Mouse (Mus musculus) gonadal fat pad, adult 2 months (tissue): ENCODE results near the gene Cd302. TPM values are rescaled to one million over a fixed set of nuclear protein-coding genes. Genes with fewer than 3 reads are reported as not detected.

Experiments used
- polyA plus RNA-seq: library from polyadenylated mRNA; depleted of rRNA; stranded (reverse); fragments of >200 nt; gene quantifications from 2 replicates; pipeline ENCODE4 v1.2.3, GENCODE M21; 2012; rRNA removed

Gene Cd302
- polyA plus RNA-seq, 1 experiment: 46.5 TPM

Other genes with a start within 250 kb of the Cd302 start
- 19.5 and 27.4 TPM in 2 replicates for gene Baz2b, start 74.6 kb downstream of the Cd302 start, polyA plus RNA-seq
- 16.6 and 19.4 TPM in 2 replicates for gene March7, start 74.6 kb downstream of the Cd302 start, polyA plus RNA-seq
- gene Ly75, start 98.8 kb upstream of the Cd302 start, polyA plus RNA-seq: 0.28 and 0.32 TPM in 2 replicates